Comparison of ENCODE assay signal across 30 mouse cellular contexts in the genomic region with DNA sequence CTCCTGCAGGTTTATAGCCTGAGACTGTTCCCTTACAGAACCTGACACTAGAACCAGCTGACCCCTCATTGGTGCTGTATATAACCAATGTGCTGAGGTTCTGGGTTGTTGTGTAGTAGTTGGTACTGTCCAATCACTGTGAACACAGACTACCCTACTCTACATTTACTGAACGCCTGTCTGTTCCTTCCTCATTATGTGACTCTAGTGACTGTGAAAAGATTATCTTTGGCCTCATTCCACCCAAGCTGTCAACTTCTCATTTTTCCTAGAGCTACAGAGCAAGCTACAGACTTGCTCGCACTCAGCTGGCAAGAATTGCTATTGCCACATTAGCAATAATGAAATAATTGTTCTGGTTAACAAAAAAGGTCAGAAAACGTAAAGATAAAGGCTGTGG.
A peak's percentile ranks its signal among the peaks of the same experiment; 100 is the strongest.
DNase-seq lines count a peak whose midpoint lies in the region; ATAC-seq and TF ChIP-seq lines count a peak whose summit lies in the region.
"Had no signal": no experiment of that assay in that cellular context is flagged by ENCODE, and none has a peak within 500 bp of the region (broad histone marks: within the 10 kb centered on the region; RNA-seq: fewer than 3 reads in every experiment).

No protein-coding gene starts in this region.

- H3K9me3 ChIP-seq in lung, embryonic 14.5 days (ENCODE audit: low read depth, low read length): no peaks in the 10 kb centered on the region
- no peaks in the 10 kb centered on the region for H3K9me3 ChIP-seq in lung, postnatal 0 days (ENCODE audit: low read length)
- H3K9me3 ChIP-seq: heart, embryonic 13.5 days; hindbrain, embryonic 10.5 days; intestine, embryonic 15.5 days; limb, embryonic 12.5 days; liver, embryonic 15.5 days; lung, embryonic 15.5 days; midbrain, embryonic 12.5 days had no signal

- H3K4me2 ChIP-seq in lung, embryonic 14.5 days: no peak overlapping the region
- H3K4me2 ChIP-seq in lung, postnatal 0 days (replicated peaks; ENCODE audit: low read depth, low read length): no peak overlapping the region
- H3K4me2 ChIP-seq: heart, embryonic 13.5 days; intestine, embryonic 15.5 days; limb, embryonic 12.5 days; liver, embryonic 15.5 days; lung, embryonic 15.5 days; midbrain, embryonic 12.5 days had no signal

- no peak overlapping the region for H3K4me3 ChIP-seq in lung, embryonic 14.5 days (ENCODE audit: low read depth, low read length)
- no peak overlapping the region for H3K4me3 ChIP-seq in lung, postnatal 0 days (ENCODE audit: low read depth, low read length)
- H3K4me3 ChIP-seq: gastrocnemius, adult 2 months; heart, embryonic 13.5 days; hindbrain, embryonic 10.5 days; intestine, embryonic 15.5 days; left cerebral cortex, adult 2 months; limb, embryonic 12.5 days; liver, embryonic 15.5 days; lung, embryonic 15.5 days; megakaryocyte, embryonic 14.5 days; midbrain, embryonic 12.5 days had no signal

- H3K36me3 ChIP-seq in lung, embryonic 14.5 days (ENCODE audit: insufficient read depth): no peaks in the 10 kb centered on the region
- H3K36me3 ChIP-seq in lung, postnatal 0 days (ENCODE audit: insufficient read depth, low read length): no peaks in the 10 kb centered on the region
- H3K36me3 ChIP-seq: heart, embryonic 13.5 days; hindbrain, embryonic 10.5 days; intestine, embryonic 15.5 days; limb, embryonic 12.5 days; liver, embryonic 15.5 days; lung, embryonic 15.5 days; midbrain, embryonic 12.5 days had no signal

- no peak for TF ChIP-seq EP300 in lung, postnatal 0 days (IDR thresholded peaks at IDR 0.05)

- peak; percentile 17 to 45 for DNase-seq in cerebellum, postnatal 10 days
- DNase-seq in heart, adult 11 months: peak; percentile 35
- no peak for DNase-seq in heart, postnatal 36 days
- peak; percentile 5 for DNase-seq in lung, embryonic 14.5 days
- DNase-seq in lung, postnatal 0 days (ENCODE audit: low spot score): no peak
- peak; percentile 8 to 70 for DNase-seq in layer of hippocampus, postnatal 14 days (ENCODE audit: low spot score in 2 of 2)
- DNase-seq in T-cell, adult 2 months (ENCODE audit: low spot score): no peak
- DNase-seq: adrenal gland, postnatal 14 days; cerebellum, adult 2 months; cerebellum, postnatal 25 days; gastrocnemius, adult 2 months; gastrocnemius, postnatal 36 days; heart, postnatal 10 days; kidney, adult 9 months; kidney, postnatal 10 days; lung, postnatal 36 days; right cerebral cortex, postnatal 14 days had no signal

- TF ChIP-seq CTCF in lung, embryonic 14.5 days (IDR thresholded peaks at IDR 0.05; ENCODE audit: low read depth): no peak
- TF ChIP-seq CTCF in lung, postnatal 0 days (IDR thresholded peaks at IDR 0.05): no peak

- no peak for ATAC-seq in cerebellum, adult (ENCODE audit: insufficient number of reproducible peaks, low FRiP score, low TSS enrichment)
- ATAC-seq in lung, embryonic 14.5 days (ENCODE audit: insufficient read depth): no peak
- no peak for ATAC-seq in lung, postnatal 0 days
- ATAC-seq: hindbrain, embryonic 16.5 days; intestine, embryonic 15.5 days; Patski had no signal

- no peaks in the 10 kb centered on the region for H3K27me3 ChIP-seq in lung, embryonic 14.5 days (ENCODE audit: insufficient read depth, low read length)
- H3K27me3 ChIP-seq in lung, postnatal 0 days (replicated peaks; ENCODE audit: insufficient read depth, low read length): no peaks in the 10 kb centered on the region
- H3K27me3 ChIP-seq: CH12.LX; heart, embryonic 13.5 days; intestine, embryonic 15.5 days; limb, embryonic 12.5 days; liver, embryonic 15.5 days; lung, embryonic 15.5 days; megakaryocyte, embryonic 14.5 days; midbrain, embryonic 12.5 days had no signal

- H3K4me1 ChIP-seq in lung, embryonic 14.5 days (ENCODE audit: insufficient read depth): no peaks in the 10 kb centered on the region
- no peaks in the 10 kb centered on the region for H3K4me1 ChIP-seq in lung, postnatal 0 days (ENCODE audit: insufficient read depth, low read depth, low read length)
- H3K4me1 ChIP-seq: heart, embryonic 13.5 days; hindbrain, embryonic 10.5 days; intestine, embryonic 15.5 days; limb, embryonic 12.5 days; liver, embryonic 15.5 days; lung, embryonic 15.5 days; megakaryocyte, embryonic 14.5 days; midbrain, embryonic 12.5 days had no signal

- intact Hi-C loops in heart, postnatal 36 days (cut with DNase I): no loop called here

- H3K9ac ChIP-seq in lung, embryonic 14.5 days: no peak overlapping the region
- H3K9ac ChIP-seq in lung, postnatal 0 days (replicated peaks; ENCODE audit: low read depth): no peak overlapping the region
- H3K9ac ChIP-seq: heart, embryonic 13.5 days; intestine, embryonic 15.5 days; limb, embryonic 12.5 days; liver, embryonic 15.5 days; lung, embryonic 15.5 days; midbrain, embryonic 12.5 days had no signal

- 41% methylated on average over 3 of the region's 3 CpGs for WGBS in lung, embryonic 14.5 days
- 48% methylated on average over 3 of the region's 3 CpGs for WGBS in lung, postnatal 0 days

- H3K27ac ChIP-seq in lung, embryonic 14.5 days (ENCODE audit: low read depth): no peak overlapping the region
- no peak overlapping the region for H3K27ac ChIP-seq in lung, postnatal 0 days (ENCODE audit: low read length)
- H3K27ac ChIP-seq: gastrocnemius, adult 2 months; heart, embryonic 13.5 days; hindbrain, embryonic 10.5 days; intestine, embryonic 15.5 days; left cerebral cortex, adult 2 months; limb, embryonic 12.5 days; liver, embryonic 15.5 days; lung, embryonic 15.5 days; midbrain, embryonic 12.5 days had no signal

Comparison
In these comparisons a context has a peak if more than half of its experiments do, and no peak if none do; other contexts are left out.
1. DNase-seq: peak in cerebellum, postnatal 10 days (2 of 2), heart, adult 11 months (single experiment), lung, embryonic 14.5 days (single experiment) and layer of hippocampus, postnatal 14 days (2 of 2); none in heart, postnatal 36 days (0 of 2), lung, postnatal 0 days (single experiment) and T-cell, adult 2 months (single experiment).